Mouse (Mus musculus): Measurements from ENCODE around the gene Brd7. TPM values are rescaled to one million over a fixed set of nuclear protein-coding genes. Genes with fewer than 3 reads are reported as not detected.

Brd7 gene
- polyA plus RNA-seq, 2 experiments, result 27.5 to 35.5 TPM

DNA sequence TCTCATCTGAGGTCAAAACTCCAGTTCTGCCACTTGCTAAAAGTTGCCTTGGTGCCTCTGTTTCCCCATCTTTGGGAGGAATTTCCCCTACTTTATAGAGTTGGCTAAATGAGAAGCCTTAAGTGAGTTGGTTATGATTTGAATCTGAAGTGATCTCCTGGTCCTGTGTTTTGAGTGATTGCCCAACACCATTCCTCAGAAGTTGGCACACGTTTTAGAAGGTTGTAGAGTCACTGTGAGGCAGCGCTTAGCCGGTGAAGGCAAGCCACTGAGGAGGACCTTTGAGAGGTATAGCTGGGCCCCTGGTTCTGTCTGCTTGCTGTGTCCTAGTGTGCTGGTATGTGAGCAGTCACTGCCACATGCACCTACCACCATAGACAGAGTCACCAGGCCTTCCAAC, 31.3 kb upstream of the Brd7 start:
- TF ChIP-seq CTCF (IDR thresholded peaks at IDR 0.05; ENCODE audit: low read depth), result no peak
- no peak for TF ChIP-seq EP300 (IDR thresholded peaks at IDR 0.05; ENCODE audit: low read depth)
- WGBS (ENCODE audit: insufficient replicate concordance), result 68% methylated on average over 3 of the region's 3 CpGs
- H3K4me2 ChIP-seq (ENCODE audit: low read depth), result no peak overlapping the region
- H3K4me1 ChIP-seq (replicated peaks; ENCODE audit: control insufficient read depth in 2 of 2, insufficient read depth in 2 of 2, low read length in 1 of 2), result no peaks in the 10 kb centered on the region
- H3K36me3 ChIP-seq (replicated peaks; ENCODE audit: control insufficient read depth, insufficient read depth, low read depth), result no peaks in the 10 kb centered on the region
- H3K9ac ChIP-seq (replicated peaks), result no peak overlapping the region
- H3K27ac ChIP-seq, result no peak overlapping the region
- no peaks in the 10 kb centered on the region for H3K27me3 ChIP-seq (ENCODE audit: control insufficient read depth, insufficient read depth, low read length)
- no peaks in the 10 kb centered on the region for H3K9me3 ChIP-seq (ENCODE audit: control insufficient read depth, low read length)
- no peak for DNase-seq (ENCODE audit: low read depth in 3 of 3, low spot score in 3 of 3)
- ATAC-seq (ENCODE audit: insufficient read depth), result no peak
- no peak overlapping the region for H3K4me3 ChIP-seq (ENCODE audit: insufficient read depth in 1 of 2, low read depth in 2 of 2, low read length in 2 of 2)

DNA sequence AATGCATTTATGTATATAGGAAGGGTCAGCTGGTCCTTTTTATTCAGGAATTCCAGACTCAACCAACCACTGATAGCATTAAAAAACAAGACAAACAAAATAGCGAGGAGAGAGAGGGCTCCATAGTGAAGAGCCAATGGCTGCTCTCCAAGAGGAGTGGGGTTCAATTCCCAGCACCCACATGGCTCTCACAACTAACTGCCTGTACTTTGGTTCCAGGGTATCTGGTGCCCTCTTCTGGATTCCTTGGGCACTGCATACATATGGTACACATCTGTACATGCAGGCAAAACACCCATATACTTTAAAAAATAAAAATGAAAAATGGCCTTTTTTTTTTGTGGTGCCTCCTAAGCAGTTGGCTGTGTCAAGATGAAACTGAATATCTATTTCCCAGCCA, 28.8 kb upstream of the Brd7 start:
- DNase-seq (ENCODE audit: low read depth in 3 of 3, low spot score in 3 of 3), result peak in 2 of 3 experiments; percentile 13 to 18
- Histone ChIP-seq H3K4me1 (replicated peaks; ENCODE audit: control insufficient read depth in 2 of 2, insufficient read depth in 2 of 2, low read length in 1 of 2) (no peaks in the 10 kb centered on the region), H3K9me3 (ENCODE audit: control insufficient read depth, low read length) (no peaks in the 10 kb centered on the region), H3K9ac (replicated peaks) (no peak overlapping the region), H3K27me3 (ENCODE audit: control insufficient read depth, insufficient read depth, low read length) (no peaks in the 10 kb centered on the region), H3K36me3 (replicated peaks; ENCODE audit: control insufficient read depth, insufficient read depth, low read depth) (no peaks in the 10 kb centered on the region), H3K27ac (no peak overlapping the region), H3K4me3 (ENCODE audit: insufficient read depth in 1 of 2, low read depth in 2 of 2, low read length in 2 of 2) (no peak overlapping the region), H3K4me2 (ENCODE audit: low read depth) (no peak overlapping the region)
- TF ChIP-seq EP300 (IDR thresholded peaks at IDR 0.05; ENCODE audit: low read depth), result no peak
- TF ChIP-seq CTCF (IDR thresholded peaks at IDR 0.05; ENCODE audit: low read depth), result peak; percentile 77
- ATAC-seq (ENCODE audit: insufficient read depth), result no peak
- 60% methylated on average over 1 of the region's 1 CpGs for WGBS (ENCODE audit: insufficient replicate concordance)

DNA sequence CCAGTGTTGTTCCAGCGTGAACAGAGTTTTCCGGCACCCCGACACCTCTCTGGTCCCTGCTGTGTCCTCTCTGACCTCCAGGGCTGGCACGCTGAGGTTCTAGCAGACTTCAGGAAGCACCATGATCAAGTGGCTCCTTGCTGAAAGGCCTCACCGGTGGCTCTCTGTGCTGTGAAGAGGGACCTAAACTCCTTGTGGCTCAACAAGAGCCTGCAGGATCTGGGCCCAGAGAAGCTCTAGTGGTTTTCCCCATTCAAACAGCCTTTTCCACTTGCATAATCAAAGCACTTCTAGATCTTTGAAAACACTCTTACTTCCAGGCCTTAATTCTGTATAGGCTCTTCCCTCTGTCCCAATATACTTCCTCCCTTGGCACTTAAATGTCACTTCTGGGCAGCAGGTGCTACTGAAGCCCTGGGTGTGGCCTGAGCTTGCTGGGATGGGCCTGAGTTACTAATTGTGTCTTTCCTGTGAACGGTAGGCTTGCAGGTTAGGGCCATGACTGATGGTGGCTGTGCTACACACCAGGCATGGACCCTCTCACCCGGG, 26.8 kb upstream of the Brd7 start:
- Histone ChIP-seq H3K4me1 (replicated peaks; ENCODE audit: control insufficient read depth in 2 of 2, insufficient read depth in 2 of 2, low read length in 1 of 2) (no peaks in the 10 kb centered on the region), H3K36me3 (replicated peaks; ENCODE audit: control insufficient read depth, insufficient read depth, low read depth) (no peaks in the 10 kb centered on the region), H3K9me3 (ENCODE audit: control insufficient read depth, low read length) (no peaks in the 10 kb centered on the region), H3K27ac (no peak overlapping the region), H3K9ac (replicated peaks) (no peak overlapping the region), H3K4me3 (ENCODE audit: insufficient read depth in 1 of 2, low read depth in 2 of 2, low read length in 2 of 2) (no peak overlapping the region), H3K27me3 (ENCODE audit: control insufficient read depth, insufficient read depth, low read length) (no peaks in the 10 kb centered on the region), H3K4me2 (ENCODE audit: low read depth) (no peak overlapping the region)
- DNase-seq (ENCODE audit: low read depth in 3 of 3, low spot score in 3 of 3) (no peak), ATAC-seq (ENCODE audit: insufficient read depth) (no peak)
- 64% methylated on average over 7 of the region's 7 CpGs for WGBS (ENCODE audit: insufficient replicate concordance)
- TF ChIP-seq CTCF (IDR thresholded peaks at IDR 0.05; ENCODE audit: low read depth) (no peak), EP300 (IDR thresholded peaks at IDR 0.05; ENCODE audit: low read depth) (no peak)

DNA sequence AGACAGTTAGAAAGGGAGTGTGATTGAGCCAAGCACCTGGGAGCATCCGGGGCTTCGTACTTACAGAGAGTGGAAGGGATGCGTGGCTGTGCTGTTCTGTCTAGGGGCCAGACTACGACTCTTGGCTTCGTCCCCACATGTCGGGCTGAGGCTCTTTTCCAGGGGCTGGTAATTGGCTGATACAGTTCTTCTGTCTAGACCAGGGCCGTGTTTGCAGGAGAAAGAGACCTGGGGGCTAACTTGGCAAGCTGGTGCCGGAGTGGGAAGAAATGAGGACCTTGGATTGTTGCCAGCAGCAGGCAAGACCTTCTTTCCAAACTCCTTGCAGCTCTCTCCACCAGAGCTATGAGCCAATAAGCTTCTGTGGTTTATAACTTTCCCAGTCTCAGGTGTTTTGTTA, 25.9 kb upstream of the Brd7 start:
- 68% methylated on average over 8 of the region's 8 CpGs for WGBS (ENCODE audit: insufficient replicate concordance)
- Histone ChIP-seq H3K36me3 (replicated peaks; ENCODE audit: control insufficient read depth, insufficient read depth, low read depth) (no peaks in the 10 kb centered on the region), H3K4me2 (ENCODE audit: low read depth) (no peak overlapping the region), H3K9me3 (ENCODE audit: control insufficient read depth, low read length) (no peaks in the 10 kb centered on the region), H3K27ac (no peak overlapping the region), H3K27me3 (ENCODE audit: control insufficient read depth, insufficient read depth, low read length) (no peaks in the 10 kb centered on the region), H3K4me1 (replicated peaks; ENCODE audit: control insufficient read depth in 2 of 2, insufficient read depth in 2 of 2, low read length in 1 of 2) (no peaks in the 10 kb centered on the region), H3K9ac (replicated peaks) (no peak overlapping the region), H3K4me3 (ENCODE audit: insufficient read depth in 1 of 2, low read depth in 2 of 2, low read length in 2 of 2) (no peak overlapping the region)
- TF ChIP-seq CTCF (IDR thresholded peaks at IDR 0.05; ENCODE audit: low read depth) (no peak), EP300 (IDR thresholded peaks at IDR 0.05; ENCODE audit: low read depth) (no peak)
- no peak for DNase-seq (ENCODE audit: low read depth in 3 of 3, low spot score in 3 of 3)
- ATAC-seq (ENCODE audit: insufficient read depth), result no peak

DNA sequence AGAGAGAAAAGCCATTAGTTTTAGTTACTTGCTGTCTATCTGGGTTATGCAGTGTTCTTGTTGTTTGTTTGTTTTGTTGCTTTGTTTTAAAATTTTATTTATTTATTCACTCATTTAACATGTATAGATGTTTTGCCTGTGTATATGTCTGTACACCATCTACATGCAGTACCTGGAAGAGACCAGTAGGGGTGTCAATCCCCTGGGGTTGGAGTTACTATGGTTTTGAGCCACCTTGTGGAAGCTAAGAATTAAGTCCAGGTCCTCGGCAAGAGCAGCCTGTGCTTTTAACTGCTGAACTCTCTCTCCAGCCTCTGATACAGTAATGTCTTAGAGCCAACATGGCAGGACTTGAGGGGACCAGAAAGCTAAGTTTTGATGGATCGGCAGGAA, 21.2 kb upstream of the Brd7 start:
- H3K4me1 ChIP-seq (replicated peaks; ENCODE audit: control insufficient read depth in 2 of 2, insufficient read depth in 2 of 2, low read length in 1 of 2), result peaks cover 0 to 2% of the 10 kb centered on the region in 2 experiments; a peak in 1 of 4 replicates
- H3K9me3 ChIP-seq (ENCODE audit: control insufficient read depth, low read length), result no peaks in the 10 kb centered on the region
- H3K4me2 ChIP-seq (ENCODE audit: low read depth), result no peak overlapping the region
- H3K4me3 ChIP-seq (ENCODE audit: insufficient read depth in 1 of 2, low read depth in 2 of 2, low read length in 2 of 2), result no peak overlapping the region
- WGBS (ENCODE audit: insufficient replicate concordance), result 77% methylated on average over 2 of the region's 2 CpGs
- no peak overlapping the region for H3K9ac ChIP-seq (replicated peaks)
- TF ChIP-seq EP300 (IDR thresholded peaks at IDR 0.05; ENCODE audit: low read depth) (no peak), CTCF (IDR thresholded peaks at IDR 0.05; ENCODE audit: low read depth) (peak; percentile 65)
- DNase-seq (ENCODE audit: low read depth in 3 of 3, low spot score in 3 of 3), result peak in 1 of 3 experiments; percentile 33
- no peak overlapping the region for H3K27ac ChIP-seq
- H3K36me3 ChIP-seq (replicated peaks; ENCODE audit: control insufficient read depth, insufficient read depth, low read depth), result no peaks in the 10 kb centered on the region
- no peaks in the 10 kb centered on the region for H3K27me3 ChIP-seq (ENCODE audit: control insufficient read depth, insufficient read depth, low read length)
- ATAC-seq (ENCODE audit: insufficient read depth), result no peak

All from liver, embryonic 14.5 days (tissue).